Mouse (Mus musculus): Measurements from ENCODE around the gene Flrt1. TPM values are rescaled to one million over a fixed set of nuclear protein-coding genes. Genes with fewer than 3 reads are reported as not detected.

Flrt1 gene
- total RNA-seq (2021): 1 to 10 TPM in 1 of 2 experiments, under 1 TPM in 1; 0.91 to 1.4 TPM
- long read RNA-seq, experiment 1, partial matches to known transcripts: 0 of 3 reads
- long read RNA-seq, experiment 1, other reads (novel, unspliced or antisense): 3 of 3 reads
- long read RNA-seq, experiment 2, partial matches to known transcripts: 0 of 4 reads
- long read RNA-seq, experiment 2, other reads (novel, unspliced or antisense): 4 of 4 reads

- no peak for DNase-seq (ENCODE audit: low spot score in 2 of 2)
Measured at GRCm38 (mm10) chr19:7105544-7105943, at the start of gene Flrt1. TSS of gene Flrt1 (minus strand) at chr19:7105729.

DNA sequence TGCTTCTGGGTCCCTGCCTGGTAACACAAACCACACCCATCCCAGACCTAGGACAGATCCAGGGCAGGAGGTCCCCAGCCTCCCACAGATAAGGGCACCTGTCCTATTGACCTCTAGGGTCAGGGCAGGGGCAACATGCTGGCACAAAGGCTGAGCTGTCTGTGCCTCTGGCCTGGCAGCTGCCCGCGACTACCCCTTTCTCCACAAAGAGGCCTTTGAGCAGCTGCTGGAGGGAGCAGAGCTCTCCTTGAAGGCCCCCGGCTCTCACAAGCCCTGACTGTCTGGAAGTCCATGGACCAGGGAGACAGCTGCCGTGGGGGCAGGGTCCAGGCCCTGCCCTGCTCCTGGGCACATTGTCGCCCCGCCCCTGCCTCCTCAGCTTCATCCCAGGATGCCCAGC lies 49.7 kb upstream of the Flrt1 start:
- DNase-seq (ENCODE audit: low spot score in 2 of 2): peak in 1 of 2 experiments; percentile 51

GRCm38 (mm10) chr19:7153232-7153631 lies 47.7 kb upstream of the Flrt1 start:
- DNase-seq (ENCODE audit: low spot score in 2 of 2): peak in 1 of 2 experiments; percentile 69

- DNase-seq (ENCODE audit: low spot score in 2 of 2): no peak
Measured at GRCm38 (mm10) chr19:7151927-7152653, 46.6 kb upstream of the Flrt1 start.

DNA sequence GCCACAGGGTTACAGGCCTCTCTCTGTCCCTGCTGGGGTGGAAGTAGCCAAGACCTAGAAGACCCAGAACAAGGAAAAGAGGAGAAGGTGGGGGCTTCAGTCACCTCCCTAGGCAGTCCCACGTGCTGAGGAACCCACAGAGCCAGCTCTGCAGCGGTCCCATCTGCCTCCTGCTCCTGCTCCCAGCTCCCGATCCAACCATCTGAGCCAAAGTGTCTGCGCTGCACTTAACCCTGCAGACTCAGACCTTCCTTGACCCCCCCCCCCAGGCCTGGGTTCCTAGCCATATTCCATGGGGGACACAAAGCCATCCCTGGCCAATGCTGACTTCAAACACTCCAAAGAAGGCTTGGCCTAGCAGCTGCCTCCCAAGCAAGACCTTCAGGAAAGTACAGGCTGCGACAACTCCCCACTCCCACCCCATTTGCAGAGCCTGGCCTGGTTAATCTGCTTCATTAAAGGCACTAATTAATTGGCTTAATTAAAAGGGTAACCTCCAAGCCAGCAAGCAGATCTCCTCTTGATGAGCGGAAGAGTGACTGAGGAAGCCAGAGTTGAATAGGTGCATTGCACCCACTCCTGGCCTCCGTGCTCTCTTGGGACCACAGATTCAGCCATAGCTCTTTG lies 45.9 kb upstream of the Flrt1 start:
- DNase-seq (ENCODE audit: low spot score in 2 of 2): no peak

GRCm38 (mm10) chr19:7149158-7149685 lies 43.7 kb upstream of the Flrt1 start:
- DNase-seq (ENCODE audit: low spot score in 2 of 2): no peak

- no peak for DNase-seq (ENCODE audit: low spot score in 2 of 2)
Measured at GRCm38 (mm10) chr19:7148541-7149085, 43.1 kb upstream of the Flrt1 start.

DNA sequence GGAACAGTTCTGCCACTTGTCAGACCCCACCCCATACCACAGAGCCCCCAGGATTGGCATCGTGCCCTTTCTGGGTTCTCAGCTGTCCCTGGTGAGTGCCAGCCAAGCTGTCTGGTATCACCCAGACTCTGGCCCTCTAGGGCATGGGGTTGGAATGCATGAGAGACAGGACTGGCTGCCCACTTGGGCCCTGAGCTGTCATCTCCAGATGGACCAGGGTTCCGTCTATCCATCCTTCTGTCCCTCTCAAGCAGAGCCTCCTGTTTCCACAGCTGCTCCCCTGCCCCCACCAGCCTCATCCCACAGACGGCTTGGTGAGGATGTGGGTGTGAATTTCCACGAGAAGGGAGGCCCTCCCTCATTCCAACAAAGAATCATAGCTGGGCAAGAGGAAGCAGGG lies 42.6 kb upstream of the Flrt1 start:
- no peak for DNase-seq (ENCODE audit: low spot score in 2 of 2)

GRCm38 (mm10) chr19:7146376-7146775 lies 40.8 kb upstream of the Flrt1 start:
- no peak for DNase-seq (ENCODE audit: low spot score in 2 of 2)

DNA sequence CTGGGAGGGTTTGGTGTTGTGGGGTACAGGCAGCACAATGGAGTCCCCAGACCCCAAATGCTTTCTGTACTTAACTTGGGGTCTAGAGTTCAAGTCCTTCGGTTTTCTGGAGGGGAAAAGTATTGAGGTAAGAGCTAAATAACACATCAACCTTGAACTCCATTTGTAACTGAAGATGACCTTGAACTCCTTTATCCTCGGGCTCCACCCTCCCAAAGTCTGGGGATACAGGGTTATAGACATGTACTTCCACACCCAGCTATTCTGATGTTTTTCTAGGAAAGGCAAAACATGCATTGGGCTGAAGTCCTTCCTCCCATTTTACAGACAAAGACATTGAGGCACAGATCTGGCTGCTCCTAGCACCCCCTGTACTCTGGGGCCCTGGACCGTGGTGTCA lies 38.9 kb upstream of the Flrt1 start:
- DNase-seq (ENCODE audit: low spot score in 2 of 2): no peak

DNA sequence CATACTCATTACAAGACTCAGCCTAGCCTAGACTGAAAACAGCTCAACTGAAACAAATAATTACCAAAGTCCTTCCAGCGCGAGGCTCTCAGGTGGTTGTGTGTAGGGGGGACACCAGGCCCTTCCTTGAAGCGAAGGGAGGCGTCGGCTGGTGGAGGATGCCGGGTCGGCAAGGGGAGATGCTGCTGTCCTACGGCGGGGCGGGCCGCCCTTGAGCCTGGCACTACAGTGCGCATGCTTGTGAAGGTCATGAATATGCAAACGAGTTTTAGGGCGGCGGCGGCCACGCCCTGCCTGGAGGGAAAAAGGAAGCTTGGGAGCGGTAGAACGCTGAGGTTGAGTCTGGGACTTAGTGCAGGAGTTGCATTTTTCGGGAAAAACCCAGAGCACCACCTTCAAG lies 38.3 kb upstream of the Flrt1 start:
- DNase-seq (ENCODE audit: low spot score in 2 of 2): peak in 1 of 2 experiments; percentile 67

- DNase-seq (ENCODE audit: low spot score in 2 of 2): no peak
Measured at GRCm38 (mm10) chr19:7142207-7142915, 36.8 kb upstream of the Flrt1 start.

GRCm38 (mm10) chr19:7140856-7141421 lies 35.4 kb upstream of the Flrt1 start:
- DNase-seq (ENCODE audit: low spot score in 2 of 2): no peak

- DNase-seq (ENCODE audit: low spot score in 2 of 2): no peak
Measured at GRCm38 (mm10) chr19:7140373-7140772, 34.8 kb upstream of the Flrt1 start.

GRCm38 (mm10) chr19:7139321-7139720 lies 33.8 kb upstream of the Flrt1 start:
- no peak for DNase-seq (ENCODE audit: low spot score in 2 of 2)

GRCm38 (mm10) chr19:7138327-7138726 lies 32.8 kb upstream of the Flrt1 start:
- DNase-seq (ENCODE audit: low spot score in 2 of 2): no peak

DNA sequence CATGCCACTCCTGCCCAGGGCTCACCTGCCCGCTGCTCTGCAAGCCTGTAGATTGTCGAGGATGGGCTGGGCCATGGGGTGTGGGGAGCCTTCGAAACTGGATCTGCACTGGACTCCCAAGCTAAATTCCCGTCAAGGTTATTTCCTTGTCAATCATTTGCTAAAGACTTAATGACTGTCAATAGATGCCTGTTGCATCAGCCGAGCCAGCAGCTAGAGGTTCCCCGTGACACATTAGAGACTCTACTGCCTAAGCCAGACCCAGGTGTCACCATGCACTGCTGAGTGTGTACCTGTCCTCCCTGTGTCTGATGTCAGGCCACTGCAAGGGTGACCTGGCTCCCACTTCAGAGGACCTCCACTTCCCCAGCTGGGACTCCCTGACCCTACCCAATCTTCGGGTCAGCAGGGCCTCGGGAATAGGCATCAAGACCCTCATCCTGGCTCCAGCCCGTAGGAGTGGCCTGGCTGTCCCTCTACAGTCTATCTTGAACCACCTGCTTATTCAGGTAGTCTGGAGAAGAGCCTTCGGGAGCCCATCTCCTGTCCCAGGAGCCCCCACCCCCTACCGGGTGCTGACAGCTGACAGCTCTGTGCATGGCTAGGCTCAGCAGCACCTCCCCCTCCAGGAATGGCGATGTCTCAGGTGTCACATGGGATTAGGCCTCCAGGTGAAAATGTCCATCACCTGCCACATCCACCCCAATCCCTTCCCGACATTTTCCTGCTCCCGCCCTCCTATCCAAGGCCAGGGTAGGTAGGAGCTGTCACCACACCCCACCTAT lies 31.4 kb upstream of the Flrt1 start:
- no peak for DNase-seq (ENCODE audit: low spot score in 2 of 2)

GRCm38 (mm10) chr19:7136016-7136415 lies 30.5 kb upstream of the Flrt1 start:
- DNase-seq (ENCODE audit: low spot score in 2 of 2): no peak

DNA sequence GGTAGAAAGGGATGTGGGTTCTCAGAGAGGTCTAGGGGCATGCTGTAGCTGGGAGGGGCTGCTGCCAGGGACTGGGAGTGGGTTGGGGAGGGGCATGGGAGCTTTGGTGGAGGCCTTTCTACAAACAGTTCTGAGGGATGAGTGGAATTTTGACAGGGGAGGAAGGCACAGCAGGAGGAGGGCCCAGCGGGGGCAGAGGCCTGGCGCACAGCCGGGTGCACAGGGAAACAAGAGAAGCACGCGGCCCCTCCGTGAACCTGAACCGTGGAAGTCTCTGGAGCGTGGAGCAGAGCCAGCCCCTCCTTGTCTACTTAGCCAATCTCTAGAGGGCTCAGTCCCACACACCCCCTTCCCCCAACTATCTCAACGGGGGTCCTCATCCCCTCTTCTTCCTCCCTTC lies 30.0 kb upstream of the Flrt1 start:
- no peak for DNase-seq (ENCODE audit: low spot score in 2 of 2)

DNA sequence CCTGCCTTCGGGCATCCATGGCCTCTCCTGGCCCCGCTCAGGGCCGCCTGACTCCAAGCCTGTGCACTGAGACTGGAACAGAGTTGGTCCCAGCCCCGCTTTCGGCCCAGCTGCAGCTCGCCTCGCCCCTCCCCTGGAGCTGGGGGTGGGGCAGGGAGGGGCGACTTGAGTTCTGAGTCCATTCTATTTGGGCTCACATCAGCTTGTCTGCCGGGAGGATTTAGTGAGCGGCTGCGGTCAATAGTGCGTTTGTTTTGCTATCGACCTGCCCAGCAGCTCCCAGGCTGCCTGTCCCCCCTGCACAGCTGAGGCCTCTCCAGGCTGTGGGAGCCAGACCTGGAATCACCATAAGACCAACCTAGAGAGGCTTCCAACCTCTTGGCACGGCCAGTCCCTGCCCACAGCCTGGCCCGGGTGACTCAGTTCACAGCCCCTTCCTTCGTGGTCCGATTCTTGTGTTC lies 29.1 kb upstream of the Flrt1 start:
- DNase-seq (ENCODE audit: low spot score in 2 of 2): peak in 1 of 2 experiments; percentile 57

Measured in gastrocnemius, postnatal 4 days (tissue).